Mouse (Mus musculus) hindbrain, embryonic 14.5 days (tissue): ENCODE data around the gene C1qtnf5. TPM values are rescaled to one million over a fixed set of nuclear protein-coding genes. Genes with fewer than 3 reads are reported as not detected.

Experiments used
- ATAC-seq: fragments of 200-750 bp; cut with Nextera tagmentation; 2 replicates; pipeline ENCODE4 v1.8.0; 2017; ENCODE audit warnings: moderate number of reproducible peaks, mild to moderate bottlenecking, moderate TSS enrichment, moderate library complexity; ENCODE audit not compliant: low FRiP score
- DNase-seq: peaks from one replicate; pipeline ENCODE4 v3.0.0-alpha.2; 2015; ENCODE audit warnings: low spot score
- H3K27ac ChIP-seq: fragments of 300-500 bp; sonication (generic); 2 replicates; pipeline ENCODE4 v1.5.1; 2014; ENCODE audit warnings: mild to moderate bottlenecking, moderate library complexity
- H3K27me3 ChIP-seq: fragments of 300-500 bp; sonication (generic); 2 replicates; pipeline ENCODE4 v1.6.1; 2014; ENCODE audit warnings: mild to moderate bottlenecking, low read length, mixed read lengths; ENCODE audit not compliant: control insufficient read depth, insufficient read depth
- H3K36me3 ChIP-seq: fragments of 300-500 bp; sonication (generic); replicated peaks from 2 replicates; pipeline ENCODE4 v1.6.1; 2014; ENCODE audit not compliant: control insufficient read depth, insufficient read depth
- H3K4me1 ChIP-seq: fragments of 300-500 bp; sonication (generic); replicated peaks from 2 replicates; pipeline ENCODE4 v1.6.1; 2014; ENCODE audit warnings: antibody characterized with exemption, low read length, mixed read lengths; ENCODE audit not compliant: control insufficient read depth, insufficient read depth
- H3K4me2 ChIP-seq: fragments of 300-500 bp; sonication (generic); replicated peaks from 2 replicates; pipeline ENCODE4 v1.6.1; 2014; ENCODE audit warnings: mild to moderate bottlenecking, moderate library complexity
- H3K4me3 ChIP-seq: fragments of 300-500 bp; sonication (generic); replicated peaks from 2 replicates; pipeline ENCODE4 v1.5.1; 2014; ENCODE audit warnings: mild to moderate bottlenecking, low read length
- H3K9ac ChIP-seq: fragments of 300-500 bp; sonication (generic); 2 replicates; pipeline ENCODE4 v1.6.1; 2014
- H3K9me3 ChIP-seq: fragments of 300-500 bp; sonication (generic); 2 replicates; pipeline ENCODE4 v1.6.1; 2016; ENCODE audit warnings: low read length; ENCODE audit not compliant: control insufficient read depth
- WGBS: fragments of 180-500 bp; shearing (Covaris S2); extraction: QIAGEN DNeasy Blood & Tissue Kit; methylation state at CpG from one replicate; pipeline ENCODE4 v1.1.7; 2014; 5-methylcytosine and 5-hydroxymethylcytosine counted together
- polyA plus RNA-seq: library from polyadenylated mRNA; unstranded; fragments of >200 nt; fragmentation: Nextera tagmentation; extraction: Ambion mirVana; gene quantifications from 2 replicates; pipeline ENCODE4 v1.2.1, GENCODE M21; 2014

C1qtnf5 gene
- polyA plus RNA-seq, 1 experiment from 2014 or later: 8.0 TPM

DNA sequence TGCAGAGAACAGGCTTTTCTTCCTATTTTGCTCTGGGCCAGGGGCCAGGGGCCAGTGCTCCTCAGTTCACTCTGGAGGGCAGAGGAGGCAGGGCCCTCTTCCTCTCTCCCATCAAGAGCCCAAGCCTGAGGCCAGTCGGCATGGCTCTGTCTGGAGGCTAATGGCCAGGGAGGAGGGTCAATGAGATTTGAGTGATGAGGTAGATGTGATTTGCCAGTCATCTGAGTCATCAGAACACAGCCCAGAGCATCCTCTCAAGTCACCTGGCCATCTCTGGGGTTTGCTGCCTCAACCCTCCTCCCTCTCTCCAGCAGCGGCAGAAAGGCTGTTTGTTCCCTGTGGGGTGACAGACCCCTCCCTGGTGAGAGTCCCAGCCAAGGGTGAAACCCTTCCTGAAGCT, 26.2 kb downstream of the C1qtnf5 start:
- Histone ChIP-seq H3K4me1 (peaks cover 36% of the 10 kb centered on the region), H3K4me2 (peak overlapping the region; percentile 84), H3K27ac (no peak overlapping the region), H3K27me3 (peaks cover 63% of the 10 kb centered on the region), H3K4me3 (0 out of 2 replicates have a peak overlapping the region, but pooled peaks have one; percentile 42), H3K9ac (no peak overlapping the region), H3K36me3 (no peaks in the 10 kb centered on the region), H3K9me3 (no peaks in the 10 kb centered on the region)
- 14% methylated on average over 2 of the region's 2 CpGs for WGBS
- no peak for DNase-seq
- ATAC-seq: no peak

DNA sequence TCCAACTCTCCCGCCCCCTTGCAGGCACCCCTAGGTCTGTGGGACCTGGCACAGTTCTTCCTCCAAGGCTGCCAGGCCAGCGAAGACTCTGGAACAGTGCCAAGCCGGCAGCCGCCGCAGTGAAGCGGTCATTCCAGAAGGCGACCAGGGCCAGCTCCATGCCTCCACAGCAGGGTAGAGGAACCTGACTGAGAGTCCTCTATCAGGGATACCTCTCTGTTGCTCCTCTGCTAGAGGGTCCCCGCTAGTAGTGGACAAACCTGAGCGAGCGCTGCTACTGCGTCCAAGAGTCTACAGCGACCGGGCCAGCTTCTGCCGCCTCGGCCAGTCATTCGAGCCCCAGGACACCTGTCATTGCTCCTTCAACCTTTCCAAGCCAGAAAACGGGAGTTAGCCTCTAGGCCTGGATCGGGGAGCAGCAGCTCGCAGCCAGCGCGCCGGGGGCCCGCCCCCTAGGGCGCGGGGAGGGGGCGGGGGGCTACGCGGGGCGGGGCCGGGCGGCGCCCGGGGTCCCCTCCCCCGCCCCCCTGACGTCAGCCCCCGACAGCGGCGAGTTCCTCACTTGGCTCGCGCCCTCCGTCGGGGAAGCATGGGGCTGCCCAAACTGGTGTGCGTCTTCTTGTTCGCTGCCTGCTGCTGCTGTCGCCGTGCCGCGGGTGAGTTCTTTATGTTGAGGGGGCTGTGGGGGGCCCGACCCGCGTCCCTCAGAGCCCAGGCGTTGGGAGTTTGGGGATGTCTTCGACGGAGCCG, 27.2 kb downstream of the C1qtnf5 start, which contains the start of gene Mcam:
Gene Mcam (plus strand): TSS at position 369 of the 750 bp plus-strand sequence.
- Histone ChIP-seq H3K4me2 (peak within 1 kb of the TSS; percentile 84), H3K4me1 (peaks cover 36% of the 10 kb centered on the region), H3K27ac (peak within 1 kb of the TSS; percentile 21; the same call in 1 of the 2 replicates), H3K27me3 (peaks cover 62% of the 10 kb centered on the region), H3K4me3 (peak within 1 kb of the TSS; percentile 42), H3K36me3 (no peaks in the 10 kb centered on the region), H3K9ac (peak within 1 kb of the TSS; percentile 51), H3K9me3 (no peaks in the 10 kb centered on the region)
- DNase-seq (peak; percentile 69), ATAC-seq (peak; percentile 28; the same call in 1 of the 2 replicates)
- under 1% methylated on average over 39 of the region's 55 CpGs for WGBS

DNA sequence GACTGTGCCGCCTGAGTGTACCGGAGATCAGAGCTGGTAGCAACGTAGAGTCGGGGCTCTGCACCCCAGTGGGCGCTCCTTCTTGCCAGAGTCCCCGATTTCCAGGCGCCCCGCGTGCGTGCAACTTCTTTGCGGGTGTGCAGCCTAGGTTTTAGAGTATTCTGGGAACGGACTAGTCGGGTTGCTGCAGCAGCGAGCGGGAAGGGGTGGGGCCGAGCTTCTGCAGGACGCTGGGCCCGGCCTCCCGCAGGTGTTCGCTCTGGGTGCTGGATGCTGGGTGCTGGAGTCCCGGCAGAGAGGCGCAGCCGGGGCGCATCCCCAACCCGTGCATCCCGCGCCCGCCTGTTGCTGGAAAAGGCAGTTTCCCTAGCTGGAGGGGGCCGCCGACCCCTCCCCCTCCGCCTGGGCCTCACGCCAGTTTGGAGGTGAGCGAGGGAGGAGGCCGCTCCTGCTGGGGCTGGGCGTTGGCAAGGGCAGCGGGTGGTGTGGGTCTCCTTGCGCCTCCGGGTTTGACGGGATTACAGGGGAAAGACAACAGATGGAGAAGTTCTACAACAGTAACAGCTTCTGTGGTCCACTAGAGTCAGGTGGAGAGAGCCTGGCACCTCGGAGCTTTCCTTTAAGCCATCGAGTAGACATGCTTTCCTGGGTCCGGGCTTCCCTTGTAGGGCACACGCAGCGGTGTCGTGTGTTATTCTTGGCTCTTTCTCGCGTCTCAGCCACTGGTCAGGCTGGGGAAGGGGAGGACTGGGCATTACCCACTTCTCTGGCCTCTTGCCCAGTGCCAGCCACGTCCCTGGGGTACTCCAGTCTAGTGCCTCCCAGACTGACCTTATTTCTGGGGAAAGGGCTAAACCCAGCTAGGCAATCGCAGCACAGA, 28.0 kb downstream of the C1qtnf5 start:
- DNase-seq (peak; percentile 50), ATAC-seq (no peak)
- 0 out of 2 replicates have a peak overlapping the region, but pooled peaks have one; percentile 21 for H3K27ac ChIP-seq
- H3K9ac ChIP-seq: peak overlapping the region; percentile 51
- no peaks in the 10 kb centered on the region for H3K9me3 ChIP-seq
- peaks cover 29% of the 10 kb centered on the region for H3K4me1 ChIP-seq
- WGBS: 2% methylated on average over 49 of the region's 49 CpGs
- no peaks in the 10 kb centered on the region for H3K36me3 ChIP-seq
- peak overlapping the region; percentile 84 for H3K4me2 ChIP-seq
- H3K4me3 ChIP-seq: peak overlapping the region; percentile 42
- peaks cover 56% of the 10 kb centered on the region for H3K27me3 ChIP-seq

DNA sequence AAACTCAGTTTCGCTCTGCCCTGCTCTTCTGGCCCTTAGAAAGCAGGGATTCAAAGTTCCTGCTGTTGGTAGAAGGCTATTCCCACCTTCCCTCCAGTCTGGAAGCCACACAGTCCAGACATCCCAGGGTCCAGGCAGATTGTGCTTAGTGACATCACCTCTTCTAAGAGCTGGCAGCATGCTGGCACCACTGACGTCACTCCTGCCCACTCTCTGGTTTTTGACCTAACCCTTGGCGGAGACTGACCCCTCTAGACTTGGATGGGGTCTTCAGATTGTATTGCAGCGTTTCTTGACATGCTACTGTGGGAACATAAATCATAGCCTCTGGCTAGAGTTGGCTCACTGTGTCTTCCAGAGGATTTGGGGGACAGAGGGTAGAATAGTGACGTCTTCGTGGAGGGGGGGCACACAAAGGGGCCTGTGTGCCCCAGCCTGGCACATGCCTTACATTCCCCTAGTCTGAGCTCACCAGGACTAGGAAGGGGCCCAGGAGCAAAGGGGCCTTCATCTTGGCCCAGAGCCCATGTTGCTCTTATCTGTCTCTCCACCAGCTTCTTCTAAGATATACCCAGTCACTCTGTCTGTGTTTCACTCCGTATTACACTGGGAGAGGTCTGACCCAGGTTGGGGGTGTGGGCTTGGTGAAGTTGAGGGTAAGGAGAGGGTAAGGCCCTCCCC, 28.8 kb downstream of the C1qtnf5 start:
- H3K9ac ChIP-seq: 0 out of 2 replicates have a peak overlapping the region, but pooled peaks have one; percentile 51
- ATAC-seq (peak; percentile 29; the same call in 1 of the 2 replicates), DNase-seq (no peak)
- H3K4me3 ChIP-seq: peak overlapping the region; percentile 42
- H3K27ac ChIP-seq: no peak overlapping the region
- H3K36me3 ChIP-seq: no peaks in the 10 kb centered on the region
- peaks cover 22% of the 10 kb centered on the region for H3K4me1 ChIP-seq
- peak overlapping the region; percentile 84 for H3K4me2 ChIP-seq
- H3K9me3 ChIP-seq: no peaks in the 10 kb centered on the region
- peaks cover 55% of the 10 kb centered on the region for H3K27me3 ChIP-seq
- 58% methylated on average over 7 of the region's 7 CpGs for WGBS

DNA sequence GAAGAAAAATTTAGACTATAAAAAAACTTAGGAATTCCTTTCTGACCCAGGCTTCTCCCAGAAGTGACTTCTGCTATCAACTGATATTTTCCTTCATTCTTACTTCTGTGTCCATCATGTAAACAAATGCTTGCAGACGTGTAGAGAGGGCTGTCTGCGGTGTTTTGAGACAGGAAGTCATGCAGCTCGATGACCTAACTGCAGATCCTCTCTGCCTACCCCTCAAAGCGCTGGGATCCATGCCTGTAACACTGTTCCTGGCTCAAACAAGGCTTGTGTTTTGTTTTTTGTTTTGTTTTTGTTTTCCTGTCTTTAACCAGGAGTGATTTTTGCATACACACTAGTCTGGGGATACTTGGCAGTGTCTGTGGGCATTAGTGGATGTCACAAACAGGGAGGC, 30.8 kb downstream of the C1qtnf5 start:
- Histone ChIP-seq H3K4me1 (peaks cover 22% of the 10 kb centered on the region), H3K4me3 (no peak overlapping the region), H3K4me2 (no peak overlapping the region), H3K9ac (no peak overlapping the region), H3K27me3 (peaks cover 37% of the 10 kb centered on the region), H3K36me3 (peaks cover 14% of the 10 kb centered on the region), H3K27ac (no peak overlapping the region), H3K9me3 (no peaks in the 10 kb centered on the region)
- DNase-seq (no peak), ATAC-seq (no peak)
- WGBS: 76% methylated on average over 4 of the region's 4 CpGs

DNA sequence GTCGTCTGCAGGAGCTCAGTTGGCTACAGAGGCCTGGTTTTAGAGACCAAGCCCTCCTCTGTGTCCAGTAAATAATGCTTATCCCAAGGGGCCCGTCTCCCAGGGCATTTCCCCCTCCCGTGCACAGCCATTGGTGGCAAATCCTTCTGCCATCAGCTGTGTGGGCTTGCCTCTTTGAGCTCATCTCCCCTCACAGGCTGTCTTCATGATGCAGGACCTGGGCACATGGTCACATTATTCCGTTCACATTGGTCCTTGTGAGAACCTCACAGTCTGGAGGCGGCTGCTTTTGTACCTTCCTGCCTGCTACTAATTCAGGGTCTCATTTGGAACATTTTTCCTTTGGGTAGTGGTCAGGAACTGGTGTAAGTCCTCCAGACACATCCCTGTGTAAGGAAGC, 34.9 kb downstream of the C1qtnf5 start:
- 62% methylated on average over 5 of the region's 5 CpGs for WGBS
- no peak for DNase-seq

DNA sequence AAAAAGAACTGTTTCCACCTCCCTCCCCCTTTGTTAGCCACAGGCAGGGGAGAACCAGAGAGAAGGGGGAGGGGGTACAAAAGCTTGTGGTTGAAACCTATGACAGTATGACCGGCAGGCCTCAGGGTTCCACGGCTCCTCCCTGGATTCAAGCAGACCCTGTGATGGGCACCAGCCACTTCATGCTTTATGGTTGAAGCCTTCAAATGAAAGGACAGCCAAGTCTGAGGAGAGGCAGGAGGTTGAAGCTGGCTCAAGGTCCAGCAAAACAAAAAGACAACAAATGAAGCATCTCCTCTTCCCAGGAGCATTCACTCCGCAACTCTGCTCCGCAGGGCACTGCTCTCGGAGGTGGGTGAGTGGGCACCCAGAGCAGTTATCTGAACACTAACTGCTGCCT, 36.4 kb downstream of the C1qtnf5 start:
- no peak overlapping the region for H3K27ac ChIP-seq
- no peak overlapping the region for H3K4me3 ChIP-seq
- H3K4me1 ChIP-seq: no peaks in the 10 kb centered on the region
- H3K27me3 ChIP-seq: no peaks in the 10 kb centered on the region
- H3K36me3 ChIP-seq: peaks cover 55% of the 10 kb centered on the region
- no peak overlapping the region for H3K4me2 ChIP-seq
- WGBS: 59% methylated on average over 5 of the region's 5 CpGs
- H3K9ac ChIP-seq: no peak overlapping the region
- DNase-seq (no peak), ATAC-seq (no peak)
- H3K9me3 ChIP-seq: no peaks in the 10 kb centered on the region

More for the DNA sequence above, 34.9 kb downstream of the C1qtnf5 start:
- Histone ChIP-seq H3K4me2 (no peak overlapping the region), H3K27me3 (no peaks in the 10 kb centered on the region), H3K27ac (no peak overlapping the region), H3K9me3 (no peaks in the 10 kb centered on the region), H3K4me1 (no peaks in the 10 kb centered on the region), H3K9ac (no peak overlapping the region), H3K4me3 (no peak overlapping the region), H3K36me3 (peaks cover 48% of the 10 kb centered on the region)
- ATAC-seq: no peak

DNA sequence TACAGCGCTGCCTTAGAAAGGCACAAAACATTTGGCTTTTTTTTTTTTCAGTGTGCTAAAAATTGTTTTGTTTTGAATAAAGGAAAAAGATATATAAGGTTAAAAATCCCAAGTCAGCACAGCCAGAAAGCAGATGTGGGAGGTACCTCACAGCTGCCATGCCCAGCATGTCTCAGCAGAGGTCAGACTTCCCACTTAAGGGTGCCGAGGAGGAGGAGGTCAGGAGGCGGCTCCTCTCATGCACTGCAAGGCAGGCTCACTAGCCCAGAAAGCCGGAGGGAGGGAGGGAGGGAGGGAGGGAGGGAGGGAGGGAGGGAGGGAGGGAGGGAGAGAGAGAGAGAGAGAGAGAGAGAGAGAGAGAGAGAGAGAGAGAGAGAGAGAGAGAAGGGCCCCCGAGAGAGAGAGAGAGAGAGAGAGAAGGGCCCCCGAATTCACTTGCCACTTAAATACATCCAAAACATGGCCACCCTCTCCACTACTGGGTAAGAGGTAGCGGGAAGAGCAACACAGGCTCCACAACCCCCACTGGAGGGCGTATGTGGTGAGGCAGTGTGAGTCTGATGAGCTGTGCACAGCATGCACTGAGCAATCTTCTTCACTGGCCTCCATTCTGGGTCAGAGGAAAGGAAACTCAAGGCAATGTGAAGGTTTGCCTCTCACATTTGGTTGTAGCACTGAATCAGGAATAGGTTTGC, 37.1 kb downstream of the C1qtnf5 start:
- no peak for DNase-seq
- H3K36me3 ChIP-seq: peaks cover 62% of the 10 kb centered on the region

More for the DNA sequence above, 37.1 kb downstream of the C1qtnf5 start:
- no peak overlapping the region for H3K4me2 ChIP-seq
- 29% methylated on average over 7 of the region's 8 CpGs for WGBS
- H3K9me3 ChIP-seq: no peaks in the 10 kb centered on the region
- ATAC-seq: no peak
- H3K4me3 ChIP-seq: no peak overlapping the region
- H3K4me1 ChIP-seq: no peaks in the 10 kb centered on the region
- H3K27me3 ChIP-seq: no peaks in the 10 kb centered on the region
- no peak overlapping the region for H3K9ac ChIP-seq
- no peak overlapping the region for H3K27ac ChIP-seq
